Mouse (Mus musculus) splenic B cell, adult 2 months (primary cell): ENCODE data around the gene Sdccag8.

Source experiments
- DNase-seq: peaks from one replicate; pipeline ENCODE4 v3.0.0-alpha.2; 2011; ENCODE audit warnings: low read depth, low spot score
- H3K27me3 ChIP-seq: 2 replicates; pipeline ENCODE4 v1.6.1; 2012; ENCODE audit warnings: mild to moderate bottlenecking, low read length, moderate library complexity, mixed read lengths; ENCODE audit not compliant: control insufficient read depth, poor library complexity, insufficient read depth, severe bottlenecking
- H3K36me3 ChIP-seq: 2 replicates; pipeline ENCODE4 v1.6.1; 2012; ENCODE audit warnings: mild to moderate bottlenecking, low read length, moderate library complexity, mixed read lengths; ENCODE audit not compliant: control insufficient read depth, poor library complexity, insufficient read depth, severe bottlenecking

Sdccag8 gene

GRCm38 (mm10) chr1:176986990-176987740 lies 172.7 kb downstream of the Sdccag8 start:
- no peaks in the 10 kb centered on the region for H3K27me3 ChIP-seq
- H3K36me3 ChIP-seq = no peaks in the 10 kb centered on the region
- DNase-seq = no peak

- no peak for DNase-seq
- no peaks in the 10 kb centered on the region for H3K36me3 ChIP-seq
- H3K27me3 ChIP-seq = no peaks in the 10 kb centered on the region
These were observed 177.0 kb downstream of the Sdccag8 start for GRCm38 (mm10) chr1:176991473-176991872.

DNA sequence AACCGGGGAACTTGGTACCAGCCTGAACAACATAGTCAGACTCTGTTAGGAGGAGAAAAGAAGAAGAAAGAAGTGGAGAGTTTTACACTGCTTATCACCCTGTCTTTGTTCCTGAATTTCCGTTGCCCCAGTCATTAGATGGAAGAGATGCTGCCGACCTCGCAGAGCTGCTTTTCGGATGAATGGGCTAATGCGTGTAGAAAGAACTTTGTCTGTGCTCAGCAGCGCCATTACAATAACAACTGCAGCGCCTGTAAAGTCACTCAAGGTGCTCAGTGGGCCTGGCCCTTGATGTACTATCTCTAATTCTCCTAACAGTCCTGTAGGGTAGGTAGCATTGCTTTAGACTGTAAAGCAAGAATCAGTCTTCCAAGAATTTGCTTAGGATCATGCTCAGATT lies 178.1 kb downstream of the Sdccag8 start:
- DNase-seq = no peak
- Histone ChIP-seq H3K27me3 (no peaks in the 10 kb centered on the region), H3K36me3 (no peaks in the 10 kb centered on the region)

GRCm38 (mm10) chr1:176993141-176994010 lies 178.9 kb downstream of the Sdccag8 start:
- Histone ChIP-seq H3K36me3 (no peaks in the 10 kb centered on the region), H3K27me3 (no peaks in the 10 kb centered on the region)
- DNase-seq = peak; percentile 76

DNA sequence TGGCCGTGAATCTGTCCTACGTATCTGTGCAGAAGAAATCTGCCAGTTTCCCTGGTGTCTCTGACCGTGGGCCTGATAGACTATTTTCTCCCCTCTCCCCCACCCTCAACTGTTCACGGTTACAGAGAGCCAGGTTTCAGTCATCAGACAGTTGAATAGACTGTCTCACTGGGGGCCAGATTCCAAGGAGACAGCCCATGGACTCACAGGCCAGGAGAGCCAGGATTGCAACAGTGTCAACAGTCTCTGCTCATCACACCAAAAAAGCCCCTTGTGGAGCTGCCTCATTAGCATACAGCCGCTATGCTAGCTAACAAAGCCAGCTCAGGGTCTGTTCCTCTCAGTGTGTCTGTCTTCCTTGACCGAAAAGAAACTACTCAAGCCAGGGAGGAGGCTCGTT lies 179.6 kb downstream of the Sdccag8 start:
- Histone ChIP-seq H3K36me3 (no peaks in the 10 kb centered on the region), H3K27me3 (no peaks in the 10 kb centered on the region)
- DNase-seq = peak; percentile 26

DNA sequence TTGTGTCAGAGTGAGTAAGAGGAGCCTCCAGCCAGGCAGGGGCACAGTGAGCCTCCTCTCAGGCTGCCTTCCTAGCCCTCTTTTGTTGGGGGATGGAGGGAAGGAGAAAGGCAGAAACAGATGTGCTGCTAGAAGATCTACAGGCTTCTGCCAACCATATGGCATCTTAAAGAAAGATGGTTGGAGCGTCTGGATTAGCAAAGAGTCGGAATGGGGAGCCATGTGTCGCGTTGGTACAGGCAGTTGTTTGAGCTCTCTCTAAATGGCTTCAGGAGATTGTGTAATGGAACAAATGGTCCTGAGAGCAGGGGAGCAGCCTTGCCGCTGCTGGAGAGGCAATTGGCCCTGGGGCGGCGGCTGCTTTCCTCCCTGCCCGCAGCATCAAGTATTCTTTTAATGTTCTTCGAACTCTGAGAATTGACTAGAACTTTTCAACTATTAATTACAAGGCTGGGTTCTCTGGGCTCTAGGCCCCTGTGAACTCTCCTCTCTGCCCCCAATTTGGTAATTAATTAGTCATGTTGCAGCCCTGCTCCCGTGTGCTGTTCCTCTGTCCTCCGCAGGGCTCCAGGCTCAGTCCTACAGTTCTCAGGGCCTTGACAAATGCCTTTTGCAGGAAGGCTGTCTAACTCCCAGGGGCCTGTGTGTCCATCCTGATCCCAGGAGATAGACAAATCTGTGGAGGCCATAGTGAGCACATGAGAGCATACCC lies 180.4 kb downstream of the Sdccag8 start:
- Histone ChIP-seq H3K36me3 (no peaks in the 10 kb centered on the region), H3K27me3 (no peaks in the 10 kb centered on the region)
- DNase-seq = no peak

GRCm38 (mm10) chr1:176995419-176995775 lies 180.9 kb downstream of the Sdccag8 start:
- DNase-seq = no peak
- H3K36me3 ChIP-seq = no peaks in the 10 kb centered on the region
- no peaks in the 10 kb centered on the region for H3K27me3 ChIP-seq

GRCm38 (mm10) chr1:176996166-176996565 lies 181.7 kb downstream of the Sdccag8 start:
- DNase-seq = no peak
- Histone ChIP-seq H3K27me3 (no peaks in the 10 kb centered on the region), H3K36me3 (no peaks in the 10 kb centered on the region)

DNA sequence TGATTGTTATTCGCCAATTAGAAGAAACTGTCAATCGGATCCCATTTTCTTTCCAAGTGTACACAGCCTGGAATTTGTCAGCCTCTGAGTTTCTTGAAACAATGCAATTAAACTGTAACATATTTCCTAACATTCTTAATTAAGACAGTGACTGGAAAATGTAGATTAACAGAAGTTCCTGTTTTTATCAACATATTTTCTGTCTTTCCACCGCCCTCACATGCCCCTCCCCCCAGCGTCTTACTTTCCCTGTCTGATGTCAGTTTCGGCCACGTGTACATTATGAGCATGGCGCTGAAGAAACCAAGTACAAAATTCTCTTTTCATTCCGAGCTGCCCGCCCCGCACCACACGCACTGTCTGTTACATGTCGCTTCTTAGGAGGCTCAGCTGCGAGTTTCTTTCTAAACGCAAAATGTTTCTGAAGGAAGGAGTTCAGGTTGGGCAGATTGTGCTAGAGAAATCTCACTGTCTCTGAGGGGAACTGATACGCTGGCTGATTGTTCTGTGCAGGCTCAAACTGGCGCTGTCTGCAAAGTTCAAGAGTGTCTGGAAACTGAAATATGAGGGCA lies 182.3 kb downstream of the Sdccag8 start:
- Histone ChIP-seq H3K27me3 (no peaks in the 10 kb centered on the region), H3K36me3 (no peaks in the 10 kb centered on the region)
- DNase-seq = peak; percentile 83

GRCm38 (mm10) chr1:176997254-176997653 lies 182.8 kb downstream of the Sdccag8 start:
- Histone ChIP-seq H3K36me3 (no peaks in the 10 kb centered on the region), H3K27me3 (no peaks in the 10 kb centered on the region)
- no peak for DNase-seq

DNA sequence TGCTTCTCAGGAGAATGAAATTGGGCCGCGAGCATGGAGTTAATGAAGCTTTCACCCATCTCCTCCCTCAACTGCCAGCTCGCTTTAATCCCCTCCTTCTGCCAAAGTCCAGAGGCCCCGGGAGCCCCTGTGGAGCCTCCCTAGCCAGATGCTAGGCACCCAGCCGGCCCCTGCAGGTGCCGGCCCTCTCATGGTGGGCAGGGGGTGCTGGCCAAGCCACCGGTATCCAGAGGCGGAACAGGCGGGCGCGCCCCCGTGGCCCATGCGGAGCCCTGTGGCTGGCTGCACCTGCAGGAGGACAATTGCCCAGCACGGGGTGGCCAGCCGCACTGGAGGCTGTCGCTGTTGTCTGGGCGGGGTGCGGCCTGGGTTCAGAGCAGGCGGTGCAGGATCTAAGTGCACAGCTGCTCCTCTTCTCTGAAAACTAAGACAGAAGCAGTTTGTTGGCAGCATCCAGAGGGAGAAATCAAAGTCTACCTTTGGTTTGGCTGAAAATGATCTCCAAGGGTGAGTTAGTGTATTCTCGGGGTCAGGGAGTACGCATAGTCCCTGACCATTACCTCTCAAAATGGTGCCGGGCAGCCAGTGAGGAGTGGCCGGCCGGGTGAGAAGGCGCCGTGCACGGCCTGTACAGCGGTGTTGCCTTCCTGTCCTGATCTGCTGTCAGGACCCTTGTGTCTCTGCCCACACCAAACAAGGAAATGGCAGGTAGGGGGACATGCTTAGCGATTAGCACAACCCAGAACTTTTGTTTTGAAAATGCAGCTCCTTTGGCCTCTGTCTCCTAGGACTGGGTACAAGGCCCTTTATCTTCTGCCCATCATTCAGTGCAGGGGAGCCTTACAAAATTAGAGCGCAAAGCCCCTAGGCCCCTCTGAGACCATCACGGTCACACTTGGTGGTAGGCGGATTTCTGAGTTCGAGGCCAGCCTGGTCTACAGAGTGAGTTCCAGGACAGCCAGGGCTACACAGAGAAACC lies 183.5 kb downstream of the Sdccag8 start:
- no peak for DNase-seq
- Histone ChIP-seq H3K36me3 (no peaks in the 10 kb centered on the region), H3K27me3 (no peaks in the 10 kb centered on the region)

DNA sequence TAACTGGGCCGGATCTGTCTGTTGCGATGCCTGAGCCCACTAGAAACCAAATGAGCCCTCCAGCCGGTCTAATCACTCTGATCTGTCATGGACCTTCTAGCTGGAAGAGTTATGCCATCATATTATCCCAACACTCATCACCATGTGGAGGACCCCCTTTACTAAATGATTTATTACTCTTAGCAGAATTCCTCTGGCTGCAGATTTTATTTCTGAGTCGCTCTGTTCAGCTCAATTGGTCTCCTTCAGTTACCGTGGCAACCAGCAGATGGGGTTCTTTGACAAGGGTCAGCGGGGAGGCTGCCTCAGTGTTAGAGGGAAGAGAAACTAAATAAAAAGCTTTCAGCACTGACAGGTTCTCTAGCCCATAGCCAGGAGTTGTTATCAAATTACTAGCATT lies 184.6 kb downstream of the Sdccag8 start:
- DNase-seq = peak; percentile 80
- H3K27me3 ChIP-seq = no peaks in the 10 kb centered on the region
- no peaks in the 10 kb centered on the region for H3K36me3 ChIP-seq

GRCm38 (mm10) chr1:177002951-177003350 lies 188.5 kb downstream of the Sdccag8 start:
- Histone ChIP-seq H3K27me3 (no peaks in the 10 kb centered on the region), H3K36me3 (no peaks in the 10 kb centered on the region)
- no peak for DNase-seq
